ENCODE assay signal across 9 mouse cellular contexts in the genomic region with DNA sequence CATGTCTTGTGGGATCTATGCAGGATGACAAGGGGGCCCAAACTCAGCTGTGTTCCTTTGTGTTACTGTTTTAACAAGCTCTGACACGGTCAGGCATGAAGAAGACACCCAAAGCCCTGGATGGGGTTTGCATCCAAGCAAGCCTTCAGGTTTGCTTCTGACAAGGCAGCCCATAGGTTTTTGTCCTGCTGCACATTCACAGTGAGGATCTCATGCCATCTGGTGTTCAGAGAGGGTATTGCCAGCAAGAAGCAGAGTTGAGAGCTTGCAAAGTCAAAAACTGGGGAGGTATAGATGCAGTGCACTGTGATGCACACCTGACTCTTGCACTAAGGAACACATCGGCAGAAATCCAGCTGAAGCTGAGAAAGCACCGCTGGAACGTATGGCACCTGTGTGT.
DNase-seq lines count a peak whose midpoint lies in the region; ATAC-seq and TF ChIP-seq lines count a peak whose summit lies in the region.
"Had no signal": no experiment of that assay in that cellular context is flagged by ENCODE, and none has a peak within 500 bp of the region (broad histone marks: within the 10 kb centered on the region; RNA-seq: fewer than 3 reads in every experiment).

No protein-coding gene starts in this region.

- no peaks in the 10 kb centered on the region for H3K27me3 ChIP-seq in Patski
- H3K27me3 ChIP-seq in forebrain, embryonic 12.5 days: no peaks in the 10 kb centered on the region
- H3K27me3 ChIP-seq in hindbrain, embryonic 13.5 days: no peaks in the 10 kb centered on the region

- WGBS in forebrain, embryonic 12.5 days: 59% methylated on average over 4 of the region's 4 CpGs
- WGBS in hindbrain, embryonic 13.5 days: 49% methylated on average over 4 of the region's 4 CpGs

- POLR2A ChIA-PET in Patski (lab: Charles Lee): no interaction called here

- peak; percentile 83 for TF ChIP-seq CTCF in Patski (IDR thresholded peaks at IDR 0.05)

- in situ Hi-C loops in Patski (cut with MboI; ENCODE audit: low pct_unique_long_range_greater_than_20kb): no loop called here

- no peaks in the 10 kb centered on the region; the same call in 1 of the 2 replicates for H3K4me1 ChIP-seq in forebrain, embryonic 12.5 days
- H3K4me1 ChIP-seq in hindbrain, embryonic 13.5 days (replicated peaks): no peaks in the 10 kb centered on the region

- no peak overlapping the region for H3K4me3 ChIP-seq in forebrain, embryonic 12.5 days (replicated peaks)
- H3K4me3 ChIP-seq in hindbrain, embryonic 13.5 days: no peak overlapping the region
- H3K4me3 ChIP-seq: limb, embryonic 12.5 days had no signal

- H3K9me3 ChIP-seq in forebrain, embryonic 12.5 days: no peaks in the 10 kb centered on the region
- no peaks in the 10 kb centered on the region for H3K9me3 ChIP-seq in hindbrain, embryonic 13.5 days
- H3K9me3 ChIP-seq: limb, embryonic 12.5 days had no signal

- H3K36me3 ChIP-seq in forebrain, embryonic 12.5 days (replicated peaks): no peaks in the 10 kb centered on the region
- no peaks in the 10 kb centered on the region for H3K36me3 ChIP-seq in hindbrain, embryonic 13.5 days
- H3K36me3 ChIP-seq: limb, embryonic 12.5 days had no signal

- DNase-seq in Patski (ENCODE audit: low read depth, low spot score): no peak
- peak; percentile 46 for DNase-seq in brain, embryonic 18.5 days (ENCODE audit: low read depth, low spot score)
- peak; percentile 69 to 73 for DNase-seq in layer of hippocampus, postnatal 14 days (ENCODE audit: low spot score in 2 of 2)
- peak; percentile 62 for DNase-seq in right cerebral cortex, postnatal 25 days

- no peak overlapping the region for H3K9ac ChIP-seq in forebrain, embryonic 12.5 days
- no peak overlapping the region for H3K9ac ChIP-seq in hindbrain, embryonic 13.5 days
- H3K9ac ChIP-seq: limb, embryonic 12.5 days had no signal

- ATAC-seq in Patski: peak; percentile 67
- ATAC-seq in forebrain, embryonic 12.5 days (ENCODE audit: low FRiP score): peak; percentile 49; the same call in 1 of the 2 replicates
- ATAC-seq in hindbrain, embryonic 13.5 days (ENCODE audit: low FRiP score): peak; percentile 28; the same call in 1 of the 2 replicates
- peak; percentile 88 for ATAC-seq in megakaryocyte progenitor cell, adult 5-6 weeks (replicated peaks; ENCODE audit: poor library complexity)
- no peak for ATAC-seq in erythroblast, adult 5-6 weeks (replicated peaks; ENCODE audit: low FRiP score, poor library complexity, severe bottlenecking)

- no peak overlapping the region for H3K27ac ChIP-seq in forebrain, embryonic 12.5 days
- H3K27ac ChIP-seq in hindbrain, embryonic 13.5 days: no peak overlapping the region
- H3K27ac ChIP-seq: limb, embryonic 12.5 days had no signal

- H3K4me2 ChIP-seq in forebrain, embryonic 12.5 days: no peak overlapping the region
- no peak overlapping the region for H3K4me2 ChIP-seq in hindbrain, embryonic 13.5 days
- H3K4me2 ChIP-seq: limb, embryonic 12.5 days had no signal

- CTCF ChIA-PET in Patski (lab: Charles Lee): interaction anchor here (0.8 to 5.2 kb wide), 6 partner anchors 8 to 127 kb away, joined by 3 to 42 read pairs (median 8); no protein-coding TSS in a partner anchor
